Mouse (Mus musculus): ENCODE measurements around the gene Adam19. TPM values are rescaled to one million over a fixed set of nuclear protein-coding genes. Genes with fewer than 3 reads are reported as not detected.

Adam19 gene
- polyA plus RNA-seq, 1 experiment from 2014 or later: 10.5 TPM

DNA sequence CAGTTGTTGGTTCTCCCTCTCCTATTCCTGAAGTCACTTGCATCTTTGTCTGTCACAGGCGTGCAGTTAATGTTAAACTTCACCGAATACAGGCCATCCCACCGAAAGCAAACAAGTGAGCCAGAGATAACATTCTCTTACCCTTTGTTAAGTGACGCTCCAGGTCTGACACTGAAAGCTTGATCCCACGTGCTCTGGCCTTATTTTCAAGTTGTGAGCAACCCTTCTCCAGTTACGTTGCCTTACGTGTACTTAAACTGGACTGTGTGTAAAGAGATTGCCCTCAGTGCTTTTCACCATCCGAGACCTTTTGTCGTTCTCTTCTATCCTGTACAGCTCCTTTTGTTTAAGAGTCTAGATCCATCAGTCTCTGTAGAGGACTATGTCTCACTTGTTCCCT lies 2.2 kb downstream of the Adam19 start:
- Histone ChIP-seq H3K27ac (no peak overlapping the region), H3K9me3 (no peaks in the 10 kb centered on the region), H3K36me3 (peaks cover 4% of the 10 kb centered on the region; the same call in 1 of the 2 replicates), H3K4me1 (replicated peaks) (peaks cover 21% of the 10 kb centered on the region), H3K4me2 (replicated peaks) (peak overlapping the region; percentile 71), H3K4me3 (replicated peaks) (peak overlapping the region; percentile 69), H3K9ac (replicated peaks) (0 out of 2 replicates have a peak overlapping the region, but pooled peaks have one; percentile 11), H3K27me3 (no peaks in the 10 kb centered on the region)
- no peak for ATAC-seq
- WGBS: 54% methylated on average over 9 of the region's 9 CpGs

DNA sequence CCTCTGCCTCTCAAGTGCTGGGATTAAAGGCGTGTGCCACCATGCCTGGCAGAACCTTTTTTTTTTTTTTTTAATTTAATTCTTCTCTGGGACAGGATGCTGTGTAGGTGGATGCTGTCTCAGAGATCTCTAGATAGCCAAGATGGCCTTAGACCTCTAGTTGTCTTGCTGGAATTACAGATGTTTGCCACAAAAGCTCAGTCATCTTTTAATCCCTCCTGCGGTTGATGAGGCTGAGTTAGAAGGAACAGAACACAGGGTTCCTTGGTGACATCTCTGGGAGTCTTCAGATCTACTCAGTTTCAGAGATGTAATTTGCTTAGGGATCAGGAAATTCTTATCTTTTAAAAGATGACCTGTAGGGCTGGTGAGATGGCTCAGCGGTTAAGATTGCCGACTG lies 3.1 kb downstream of the Adam19 start:
- 99% methylated on average over 4 of the region's 4 CpGs for WGBS

DNA sequence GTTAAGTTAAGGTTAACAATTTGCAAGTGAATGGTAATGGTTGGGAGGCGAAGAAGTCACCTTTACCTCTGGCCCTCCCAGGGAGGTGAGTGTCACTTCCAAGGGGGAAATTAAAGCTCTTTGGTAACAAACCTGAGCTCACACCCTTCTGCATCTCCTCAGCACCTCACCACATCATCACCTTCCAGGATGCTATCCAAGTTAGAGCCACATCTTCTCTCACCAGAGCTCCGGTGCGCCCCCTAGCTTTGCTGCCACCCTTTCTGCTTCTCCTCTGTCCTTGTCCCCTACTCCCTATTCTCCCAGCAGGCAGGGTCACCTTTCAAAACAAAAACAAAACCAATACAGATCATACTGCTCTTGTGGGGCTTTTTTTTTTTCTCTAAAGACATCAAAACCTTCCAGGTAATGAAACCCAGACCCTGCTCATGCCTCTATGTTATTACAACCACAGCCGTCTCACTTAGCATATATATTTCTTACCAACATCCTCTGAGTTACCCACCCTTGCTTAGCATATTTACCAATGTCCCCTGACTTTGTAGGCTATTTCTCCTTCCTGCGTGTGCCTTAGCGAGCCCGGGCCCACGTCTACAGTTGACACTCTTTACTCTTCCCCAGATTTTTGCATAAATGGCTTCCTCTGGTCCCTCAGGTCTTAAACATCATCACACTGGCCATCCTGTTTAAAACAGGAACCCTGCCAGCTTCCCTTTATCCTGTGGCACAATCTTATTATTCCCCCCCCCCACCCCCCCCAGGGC lies 4.3 kb downstream of the Adam19 start:
- 78% methylated on average over 8 of the region's 8 CpGs for WGBS
- Histone ChIP-seq H3K36me3 (peaks cover 5% of the 10 kb centered on the region; the same call in 1 of the 2 replicates), H3K4me2 (replicated peaks) (no peak overlapping the region), H3K27ac (no peak overlapping the region), H3K4me3 (replicated peaks) (no peak overlapping the region), H3K27me3 (no peaks in the 10 kb centered on the region), H3K9ac (replicated peaks) (no peak overlapping the region), H3K9me3 (no peaks in the 10 kb centered on the region), H3K4me1 (replicated peaks) (peaks cover 28% of the 10 kb centered on the region)
- ATAC-seq: no peak

More for the DNA sequence above, 3.1 kb downstream of the Adam19 start:
- H3K4me2 ChIP-seq (replicated peaks): no peak overlapping the region
- H3K4me1 ChIP-seq (replicated peaks): peaks cover 21% of the 10 kb centered on the region
- ATAC-seq: no peak
- no peak overlapping the region for H3K9ac ChIP-seq (replicated peaks)
- H3K36me3 ChIP-seq: peaks cover 5% of the 10 kb centered on the region; the same call in 1 of the 2 replicates
- no peaks in the 10 kb centered on the region for H3K27me3 ChIP-seq
- no peaks in the 10 kb centered on the region for H3K9me3 ChIP-seq
- no peak overlapping the region for H3K27ac ChIP-seq
- H3K4me3 ChIP-seq (replicated peaks): no peak overlapping the region

DNA sequence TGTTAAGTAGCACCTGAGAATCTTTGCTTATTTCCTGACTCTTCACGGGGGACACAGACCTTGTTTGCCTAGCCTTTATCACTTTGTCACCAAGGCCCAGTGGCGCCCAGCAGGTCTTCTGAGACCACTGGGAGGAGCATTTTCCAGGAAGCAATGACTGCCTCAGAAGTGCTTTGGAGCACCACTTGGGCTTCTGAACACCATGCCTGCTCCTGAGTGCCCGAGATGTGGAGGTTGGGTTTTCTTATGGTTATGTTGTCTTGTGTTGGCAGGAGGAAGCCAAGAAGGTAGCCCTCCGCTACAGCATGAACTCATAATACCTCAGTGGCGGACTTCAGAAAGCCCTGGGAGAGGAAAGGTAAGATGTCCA lies 4.8 kb downstream of the Adam19 start:
- no peak overlapping the region for H3K4me2 ChIP-seq (replicated peaks)
- peaks cover 30% of the 10 kb centered on the region for H3K4me1 ChIP-seq (replicated peaks)
- no peak overlapping the region for H3K27ac ChIP-seq
- H3K36me3 ChIP-seq: peaks cover 5% of the 10 kb centered on the region; the same call in 1 of the 2 replicates
- no peak overlapping the region for H3K4me3 ChIP-seq (replicated peaks)
- 89% methylated on average over 5 of the region's 5 CpGs for WGBS
- no peak overlapping the region for H3K9ac ChIP-seq (replicated peaks)
- H3K9me3 ChIP-seq: no peaks in the 10 kb centered on the region
- no peaks in the 10 kb centered on the region for H3K27me3 ChIP-seq
- no peak for ATAC-seq

DNA sequence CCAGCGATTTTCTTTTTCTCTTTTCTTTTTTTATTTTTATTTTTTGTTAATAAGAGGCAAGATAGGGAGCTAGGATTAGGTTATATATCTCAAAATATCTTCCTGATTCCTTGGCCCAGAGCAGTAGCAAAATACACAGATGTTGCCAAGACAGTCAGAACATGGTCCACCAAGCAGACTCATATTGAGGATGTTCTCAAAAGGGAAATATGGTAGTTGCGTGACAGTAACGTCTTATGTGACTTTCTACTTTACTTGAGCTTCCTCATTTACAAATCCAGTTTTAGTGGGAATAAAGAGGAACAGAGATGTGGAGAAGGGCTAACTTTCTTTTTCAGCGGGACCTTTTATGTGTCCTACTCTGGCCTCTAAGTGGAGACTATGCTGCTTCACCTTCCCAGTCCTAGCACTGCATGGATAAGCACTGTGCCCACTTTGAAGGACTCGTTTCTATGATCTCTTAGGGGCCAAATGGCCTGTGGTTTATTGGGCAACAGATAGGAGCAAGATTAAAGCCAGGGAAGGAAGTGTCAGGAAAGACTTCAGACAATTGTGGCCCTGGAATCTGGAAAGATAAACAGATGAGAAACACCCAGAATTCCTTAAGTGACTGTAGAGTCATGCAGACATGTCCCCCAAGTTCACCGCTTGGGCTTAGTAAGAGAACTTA lies 6.1 kb downstream of the Adam19 start:
- H3K4me1 ChIP-seq (replicated peaks): peaks cover 29% of the 10 kb centered on the region
- no peak overlapping the region for H3K4me2 ChIP-seq (replicated peaks)
- no peak for ATAC-seq
- peaks cover 5% of the 10 kb centered on the region; the same call in 1 of the 2 replicates for H3K36me3 ChIP-seq
- WGBS: 89% methylated on average over 6 of the region's 6 CpGs
- H3K9me3 ChIP-seq: no peaks in the 10 kb centered on the region
- no peak overlapping the region for H3K27ac ChIP-seq
- H3K27me3 ChIP-seq: no peaks in the 10 kb centered on the region
- H3K4me3 ChIP-seq (replicated peaks): no peak overlapping the region
- no peak overlapping the region for H3K9ac ChIP-seq (replicated peaks)

DNA sequence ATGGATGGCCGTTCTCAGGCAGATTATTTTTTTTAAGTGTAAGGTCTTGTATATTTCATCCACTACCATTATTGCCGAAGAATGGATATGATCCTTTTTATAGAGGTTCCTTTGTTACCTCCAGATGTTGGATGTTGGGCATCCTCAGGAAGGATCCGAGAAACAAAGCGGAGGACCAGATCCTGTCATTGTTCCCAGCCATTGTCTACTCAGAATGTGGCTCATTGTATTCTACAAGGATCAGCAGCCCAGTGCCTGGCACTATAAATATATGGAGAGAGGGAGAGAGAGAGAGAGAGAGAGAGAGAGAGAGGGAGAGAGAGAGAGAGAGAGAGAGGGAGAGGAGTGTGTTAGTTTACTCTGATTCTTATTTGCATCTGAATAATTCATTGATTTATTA lies 6.8 kb downstream of the Adam19 start:
- Histone ChIP-seq H3K27ac (no peak overlapping the region), H3K4me2 (replicated peaks) (no peak overlapping the region), H3K9me3 (no peaks in the 10 kb centered on the region), H3K4me1 (replicated peaks) (peaks cover 22% of the 10 kb centered on the region), H3K4me3 (replicated peaks) (no peak overlapping the region), H3K36me3 (peaks cover 5% of the 10 kb centered on the region; the same call in 1 of the 2 replicates), H3K27me3 (no peaks in the 10 kb centered on the region), H3K9ac (replicated peaks) (no peak overlapping the region)
- ATAC-seq: no peak
- 42% methylated on average over 4 of the region's 4 CpGs for WGBS

DNA sequence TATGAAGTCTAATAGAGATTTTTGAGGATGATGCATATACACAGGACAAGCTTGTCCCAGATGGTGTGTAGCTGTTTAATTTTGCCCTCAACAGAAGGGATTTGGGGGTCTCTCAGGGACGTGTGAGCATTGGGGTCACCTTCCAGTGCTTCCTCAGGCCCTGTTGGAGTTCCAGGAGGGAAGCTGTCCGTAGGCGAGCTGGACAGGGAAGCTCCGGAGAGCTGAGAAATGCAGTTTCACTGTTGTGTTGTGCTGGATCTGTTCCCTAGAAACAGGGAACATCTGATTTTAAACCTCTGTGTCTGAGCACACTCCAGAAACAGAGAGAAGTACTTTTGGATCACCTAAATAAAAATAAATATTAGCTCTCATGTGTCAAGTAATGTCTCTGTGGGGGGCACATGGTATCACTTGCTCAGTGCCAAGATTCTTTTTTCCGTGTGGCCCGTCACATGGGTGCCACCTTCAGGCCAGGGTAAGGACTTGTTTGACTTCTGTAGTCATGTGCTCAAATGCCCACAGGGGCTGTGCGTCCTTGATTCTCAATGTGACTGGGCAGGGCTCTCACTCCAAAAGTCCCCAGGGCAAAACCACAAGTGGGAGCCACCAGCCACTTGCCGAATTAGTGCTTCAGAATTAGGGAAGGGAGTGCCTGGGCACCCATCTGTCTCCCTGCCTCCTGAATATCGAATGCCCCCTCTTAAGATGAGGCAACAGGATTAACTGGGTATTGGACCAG lies 7.4 kb downstream of the Adam19 start:
- H3K27ac ChIP-seq: no peak overlapping the region
- peaks cover 17% of the 10 kb centered on the region for H3K4me1 ChIP-seq (replicated peaks)
- H3K27me3 ChIP-seq: no peaks in the 10 kb centered on the region
- WGBS: 67% methylated on average over 9 of the region's 9 CpGs
- H3K4me3 ChIP-seq (replicated peaks): no peak overlapping the region
- H3K9ac ChIP-seq (replicated peaks): no peak overlapping the region
- H3K36me3 ChIP-seq: peaks cover 5% of the 10 kb centered on the region; the same call in 1 of the 2 replicates
- no peaks in the 10 kb centered on the region for H3K9me3 ChIP-seq
- H3K4me2 ChIP-seq (replicated peaks): no peak overlapping the region
- no peak for ATAC-seq

DNA sequence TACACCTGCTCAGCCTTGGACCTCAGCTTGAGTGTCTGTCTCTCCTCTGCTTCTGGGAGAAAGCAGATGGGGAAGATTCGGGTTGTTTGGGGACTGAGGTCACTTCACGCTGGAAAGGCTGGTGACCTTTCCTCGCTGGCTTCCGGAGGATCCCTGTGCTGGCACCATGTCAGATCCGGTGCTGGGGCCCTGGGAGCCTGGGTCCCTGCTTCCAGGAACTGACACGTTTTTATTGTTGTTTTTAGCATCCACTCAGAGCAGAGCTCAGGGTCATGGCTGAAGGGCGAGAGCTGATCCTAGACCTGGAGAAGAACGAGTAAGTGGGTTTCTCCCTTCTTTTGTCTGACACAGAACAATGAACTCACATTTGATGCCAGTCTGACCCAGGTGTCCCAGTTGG lies 9.0 kb downstream of the Adam19 start:
- Histone ChIP-seq H3K27ac (peak overlapping the region; percentile 9; the same call in 1 of the 2 replicates), H3K27me3 (no peaks in the 10 kb centered on the region), H3K4me1 (replicated peaks) (peaks cover 27% of the 10 kb centered on the region), H3K4me2 (replicated peaks) (no peak overlapping the region), H3K36me3 (peaks cover 5% of the 10 kb centered on the region; the same call in 1 of the 2 replicates), H3K9ac (replicated peaks) (no peak overlapping the region), H3K9me3 (no peaks in the 10 kb centered on the region), H3K4me3 (replicated peaks) (no peak overlapping the region)
- WGBS: 67% methylated on average over 8 of the region's 8 CpGs
- ATAC-seq: no peak

DNA sequence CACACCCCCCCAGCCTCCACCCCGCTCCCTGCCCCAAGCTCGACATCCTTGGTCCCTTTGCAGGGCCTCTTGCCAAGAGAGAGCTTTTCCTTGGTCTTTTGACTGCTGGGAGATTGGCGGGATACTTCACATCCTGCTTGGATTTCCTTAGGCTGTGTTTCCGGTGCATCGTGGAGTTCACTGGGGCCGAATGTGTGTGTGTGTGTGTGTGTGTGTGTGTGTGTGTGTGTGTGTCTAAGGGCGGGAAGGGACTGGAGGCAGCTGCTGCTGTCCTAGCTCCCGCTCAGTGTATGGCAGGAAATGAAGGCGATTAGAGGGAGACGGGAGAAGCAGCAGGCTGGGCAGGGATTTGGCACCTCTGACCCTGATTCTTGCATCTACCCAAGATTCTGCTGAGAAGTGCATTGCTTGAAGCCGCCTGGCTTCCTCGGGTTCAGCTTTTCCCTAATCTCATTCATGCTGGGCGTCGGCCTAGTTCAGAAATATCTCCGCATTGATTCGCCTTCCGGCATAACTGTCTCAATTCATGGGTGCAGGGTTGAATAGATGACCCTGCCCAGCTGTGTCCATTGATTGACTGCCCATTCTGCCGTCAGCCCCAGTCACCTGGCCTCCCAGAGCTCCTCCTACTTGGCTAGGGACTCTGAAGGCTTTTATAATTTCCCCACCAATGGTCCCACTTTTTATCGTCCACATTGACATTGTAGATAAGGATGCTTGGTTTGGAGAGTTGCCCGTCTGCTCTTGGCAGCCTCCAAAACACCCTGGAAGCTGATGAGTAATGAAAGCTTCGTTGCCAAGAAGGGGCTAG lies 9.6 kb downstream of the Adam19 start:
- H3K9ac ChIP-seq (replicated peaks): no peak overlapping the region
- H3K4me2 ChIP-seq (replicated peaks): no peak overlapping the region
- 44% methylated on average over 21 of the region's 21 CpGs for WGBS
- H3K9me3 ChIP-seq: no peaks in the 10 kb centered on the region
- H3K36me3 ChIP-seq: peaks cover 5% of the 10 kb centered on the region; the same call in 1 of the 2 replicates
- peak; percentile 60 for ATAC-seq
- peaks cover 32% of the 10 kb centered on the region for H3K4me1 ChIP-seq (replicated peaks)
- H3K4me3 ChIP-seq (replicated peaks): no peak overlapping the region
- no peaks in the 10 kb centered on the region for H3K27me3 ChIP-seq
- peak overlapping the region; percentile 9; the same call in 1 of the 2 replicates for H3K27ac ChIP-seq

DNA sequence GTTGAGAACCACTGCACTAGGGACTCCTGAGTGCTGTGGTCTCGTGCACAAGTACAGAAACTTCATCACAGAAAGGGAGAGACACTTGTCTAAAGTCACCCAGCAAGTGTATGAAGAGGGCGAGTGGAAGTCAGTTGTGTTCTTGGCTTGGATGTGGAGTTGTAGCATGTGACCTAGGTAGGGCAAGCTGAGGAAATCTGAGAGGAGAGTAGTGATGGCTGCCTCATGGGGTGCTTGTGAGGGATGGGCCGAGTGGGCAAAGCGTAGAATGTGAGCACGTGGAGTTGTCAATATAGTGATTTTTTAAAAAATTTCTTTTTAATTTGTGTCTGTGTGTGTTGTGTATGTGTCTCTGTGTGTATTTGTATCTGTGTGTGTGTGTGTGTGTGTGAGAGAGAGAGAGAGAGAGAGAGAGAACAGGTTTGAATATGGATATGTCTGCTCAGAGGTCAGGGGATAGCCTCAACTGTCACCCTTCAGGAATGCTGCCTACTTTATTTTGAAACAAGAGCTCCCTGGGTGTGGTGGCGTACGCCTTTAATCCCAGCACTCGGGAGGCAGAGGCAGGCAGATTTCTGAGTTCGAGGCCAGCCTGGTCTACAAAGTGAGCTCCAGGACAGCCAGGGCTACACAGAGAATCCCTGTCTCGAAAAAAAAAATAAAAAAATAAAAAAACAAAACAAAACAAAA lies 11.7 kb downstream of the Adam19 start:
- no peak for ATAC-seq
- Histone ChIP-seq H3K9ac (replicated peaks) (no peak overlapping the region), H3K9me3 (no peaks in the 10 kb centered on the region), H3K36me3 (peaks cover 3% of the 10 kb centered on the region; the same call in 1 of the 2 replicates), H3K4me2 (replicated peaks) (no peak overlapping the region), H3K4me3 (replicated peaks) (no peak overlapping the region), H3K27ac (no peak overlapping the region), H3K27me3 (no peaks in the 10 kb centered on the region), H3K4me1 (replicated peaks) (peaks cover 32% of the 10 kb centered on the region)
- WGBS: 94% methylated on average over 10 of the region's 10 CpGs
